Mouse (Mus musculus): Measurements from ENCODE around the gene Fbxo44. TPM values are rescaled to one million over a fixed set of nuclear protein-coding genes. Genes with fewer than 3 reads are reported as not detected.

Gene Fbxo44
- polyA plus RNA-seq, 1 experiment: 4.8 TPM

DNA sequence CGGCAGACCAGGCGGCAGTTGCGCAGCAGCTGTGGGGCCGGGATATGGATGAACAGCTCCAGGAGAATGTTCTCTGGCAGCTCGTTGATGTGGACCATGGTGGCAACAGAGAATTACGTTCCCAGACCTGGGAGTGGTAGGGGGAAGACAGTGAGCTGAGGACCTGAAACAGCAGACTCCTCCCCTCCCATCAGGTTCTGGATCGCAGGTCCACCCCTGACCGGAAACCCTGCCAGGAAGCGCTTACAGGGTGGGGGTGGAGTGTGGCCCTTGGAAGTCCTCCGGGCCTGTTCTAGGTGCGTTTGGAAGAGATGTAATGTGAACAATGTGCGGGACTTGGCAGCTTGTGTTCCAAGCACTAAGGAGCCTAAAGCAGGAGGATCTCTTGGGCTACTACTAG, 10.7 kb downstream of the Fbxo44 start:
- no peak for TF ChIP-seq GATA1 (IDR thresholded peaks at IDR 0.05; ENCODE audit: low read length)

DNA sequence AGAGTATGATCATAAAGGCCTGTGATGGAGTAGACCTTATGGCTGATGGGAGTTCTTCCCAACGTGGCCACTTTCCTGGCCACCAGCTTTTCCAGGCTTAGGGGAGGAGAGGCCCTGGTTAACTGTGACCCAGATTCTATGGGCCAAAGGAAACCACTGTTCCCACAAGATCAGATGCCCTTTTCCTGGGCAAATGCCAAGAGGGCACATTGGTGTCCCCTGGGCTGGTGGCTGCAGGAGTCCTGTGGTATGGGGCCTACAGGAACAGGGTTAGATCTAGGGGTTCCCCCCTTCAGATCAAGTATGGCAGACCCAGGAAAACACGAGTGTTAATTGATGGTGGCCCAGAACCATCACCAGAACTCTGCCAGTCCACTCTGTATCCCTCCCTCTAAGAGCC, 12.6 kb downstream of the Fbxo44 start:
- no peak for TF ChIP-seq GATA1 (IDR thresholded peaks at IDR 0.05; ENCODE audit: low read length)

DNA sequence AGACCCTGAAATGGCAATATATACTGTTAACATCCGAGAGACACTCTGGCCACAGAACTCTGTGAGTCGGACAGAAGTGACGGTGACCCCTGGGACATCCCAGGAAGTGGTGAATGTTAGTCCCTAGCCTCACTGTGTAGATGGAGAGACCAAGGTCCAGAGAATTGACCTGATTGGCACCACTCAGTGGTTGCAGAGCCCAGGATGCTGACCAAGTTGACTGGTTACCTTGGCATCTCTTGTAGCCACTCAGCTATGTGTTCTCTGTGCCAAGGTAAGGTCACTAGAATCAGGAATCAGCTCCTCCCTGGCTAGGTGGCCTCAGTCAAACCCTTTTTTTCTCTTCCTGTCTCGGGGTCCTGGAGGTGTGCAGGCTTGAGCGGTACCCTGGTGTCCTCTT, 16.6 kb downstream of the Fbxo44 start:
- no peak for TF ChIP-seq GATA1 (IDR thresholded peaks at IDR 0.05; ENCODE audit: low read length)

DNA sequence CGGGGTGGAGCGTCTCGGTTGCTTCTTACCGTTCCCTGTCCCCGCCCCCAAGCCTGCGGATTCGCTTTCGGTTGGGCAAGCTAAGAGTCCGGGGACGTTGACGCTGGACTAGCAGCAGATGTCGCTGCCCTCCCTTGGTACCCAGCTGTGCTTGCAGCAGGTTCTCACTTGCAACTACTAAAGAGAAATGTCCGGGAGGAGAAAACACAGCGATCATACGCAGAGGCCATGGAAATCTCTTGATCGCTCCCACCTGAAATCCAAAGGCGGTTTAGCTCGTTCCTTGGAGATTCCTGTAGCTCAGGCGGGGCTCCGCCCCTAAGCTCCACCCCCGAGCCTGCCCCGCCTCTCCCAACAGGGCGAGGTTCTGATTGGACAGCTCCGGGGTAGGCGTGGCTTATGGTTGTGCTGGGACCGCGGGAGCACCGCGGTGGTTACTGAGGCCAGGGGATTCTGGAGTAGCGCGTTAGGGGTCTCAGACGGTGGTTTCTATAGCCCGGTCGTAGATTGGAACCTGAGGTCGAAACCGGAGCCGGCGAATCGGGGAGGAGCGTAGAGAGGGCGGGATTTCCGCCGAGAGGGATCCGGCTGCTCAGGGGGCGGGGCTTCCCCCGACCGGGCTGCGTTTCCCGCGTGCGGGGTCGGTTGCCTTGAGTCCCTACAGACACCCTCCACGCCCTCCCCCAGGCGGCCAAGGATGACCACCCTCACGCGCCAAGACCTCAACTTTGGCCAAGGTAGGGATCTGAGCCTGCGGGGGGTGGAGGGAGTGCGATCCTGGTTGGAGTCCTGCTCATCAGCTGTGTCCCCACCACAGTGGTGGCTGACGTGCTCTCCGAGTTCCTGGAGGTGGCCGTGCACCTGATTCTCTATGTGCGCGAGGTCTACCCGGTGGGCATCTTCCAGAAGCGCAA, 19.9 kb downstream of the Fbxo44 start:
- no peak for TF ChIP-seq GATA1 (IDR thresholded peaks at IDR 0.05; ENCODE audit: low read length)

DNA sequence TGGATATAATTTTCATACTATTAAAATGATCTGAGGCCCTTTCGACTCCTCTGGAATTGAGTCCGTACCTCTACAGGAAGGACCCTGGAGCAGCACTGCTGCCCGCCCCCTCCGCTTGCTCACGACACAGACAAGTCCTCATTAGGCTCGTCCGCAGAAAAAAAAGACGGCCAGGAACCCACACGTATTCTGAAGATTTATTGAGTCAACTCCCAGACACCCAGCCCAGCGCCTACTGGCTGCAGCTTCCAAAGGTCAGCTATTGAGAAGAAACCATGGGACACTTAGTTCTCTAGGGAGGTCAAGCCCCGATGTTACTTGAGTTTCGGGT, 20.6 kb downstream of the Fbxo44 start:
- no peak for TF ChIP-seq GATA1 (IDR thresholded peaks at IDR 0.05; ENCODE audit: low read length)

DNA sequence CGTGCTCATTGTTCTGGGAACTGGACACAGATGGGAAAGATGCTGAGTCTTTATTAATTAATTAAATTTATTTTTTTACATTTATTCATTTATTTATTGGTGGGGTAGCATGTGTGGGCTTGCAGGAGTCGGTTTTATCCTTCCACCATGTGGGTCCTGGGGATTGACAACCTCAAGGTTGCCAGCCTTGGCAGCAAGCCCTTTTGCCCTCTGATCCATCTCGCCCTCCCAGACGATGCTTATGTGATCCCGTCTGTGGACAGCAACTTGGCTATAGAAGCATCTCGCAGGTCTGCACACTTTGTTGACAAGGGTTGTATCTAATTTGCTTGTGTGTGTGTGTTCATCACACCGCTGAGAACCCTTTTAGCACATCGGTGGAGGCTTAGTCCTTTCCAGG, 22.8 kb downstream of the Fbxo44 start:
- TF ChIP-seq GATA1 (IDR thresholded peaks at IDR 0.05; ENCODE audit: low read length): no peak

DNA sequence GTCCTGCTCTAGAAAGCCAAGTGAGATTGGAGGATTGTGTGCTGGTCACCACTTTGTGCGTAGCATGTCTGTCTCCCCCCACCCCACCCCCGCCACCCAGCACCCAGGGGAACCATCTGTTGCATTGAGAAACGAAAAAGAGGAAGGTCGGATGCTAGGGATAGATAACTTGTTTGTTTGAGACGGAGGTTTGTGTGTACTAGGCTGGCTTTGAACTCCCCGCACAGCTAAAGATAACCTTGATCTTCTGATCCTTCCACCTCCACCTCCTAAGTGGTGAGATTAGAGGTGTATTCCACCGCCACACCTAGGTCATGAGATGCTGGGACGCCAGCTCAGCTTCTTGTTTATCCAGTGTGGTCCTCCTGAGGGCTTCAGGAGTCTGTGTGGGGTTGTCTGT, 25.3 kb downstream of the Fbxo44 start:
- TF ChIP-seq GATA1 (IDR thresholded peaks at IDR 0.05; ENCODE audit: low read length): no peak

DNA sequence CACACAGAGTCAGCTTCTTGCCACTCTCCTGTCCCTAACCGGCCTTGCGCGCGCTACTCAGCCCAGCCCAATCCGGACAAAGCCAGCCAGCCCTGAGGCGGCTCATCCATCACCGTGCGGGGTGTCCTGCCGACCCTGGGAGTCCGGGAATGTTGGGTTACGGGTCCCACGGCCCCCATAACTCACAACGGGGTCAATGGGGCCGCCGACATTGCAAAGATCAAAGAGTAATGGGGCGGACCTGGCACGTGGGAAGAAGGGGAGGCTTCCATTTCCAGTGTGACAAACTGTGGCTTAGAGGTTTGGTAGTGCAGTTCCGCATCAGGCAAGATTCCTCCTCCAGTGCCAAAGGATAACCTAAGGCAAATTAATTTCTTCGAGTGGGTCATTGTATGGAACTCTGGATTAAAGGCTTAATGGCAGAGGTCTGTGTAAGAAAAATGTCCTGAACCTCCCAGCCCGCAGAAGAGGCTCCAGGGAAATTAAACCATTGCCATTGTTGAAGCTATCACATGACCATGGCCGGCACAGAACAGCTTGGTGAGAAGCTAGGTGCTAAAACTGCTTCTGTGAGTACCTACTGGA, 28.7 kb downstream of the Fbxo44 start:
- no peak for TF ChIP-seq GATA1 (IDR thresholded peaks at IDR 0.05; ENCODE audit: low read length)

DNA sequence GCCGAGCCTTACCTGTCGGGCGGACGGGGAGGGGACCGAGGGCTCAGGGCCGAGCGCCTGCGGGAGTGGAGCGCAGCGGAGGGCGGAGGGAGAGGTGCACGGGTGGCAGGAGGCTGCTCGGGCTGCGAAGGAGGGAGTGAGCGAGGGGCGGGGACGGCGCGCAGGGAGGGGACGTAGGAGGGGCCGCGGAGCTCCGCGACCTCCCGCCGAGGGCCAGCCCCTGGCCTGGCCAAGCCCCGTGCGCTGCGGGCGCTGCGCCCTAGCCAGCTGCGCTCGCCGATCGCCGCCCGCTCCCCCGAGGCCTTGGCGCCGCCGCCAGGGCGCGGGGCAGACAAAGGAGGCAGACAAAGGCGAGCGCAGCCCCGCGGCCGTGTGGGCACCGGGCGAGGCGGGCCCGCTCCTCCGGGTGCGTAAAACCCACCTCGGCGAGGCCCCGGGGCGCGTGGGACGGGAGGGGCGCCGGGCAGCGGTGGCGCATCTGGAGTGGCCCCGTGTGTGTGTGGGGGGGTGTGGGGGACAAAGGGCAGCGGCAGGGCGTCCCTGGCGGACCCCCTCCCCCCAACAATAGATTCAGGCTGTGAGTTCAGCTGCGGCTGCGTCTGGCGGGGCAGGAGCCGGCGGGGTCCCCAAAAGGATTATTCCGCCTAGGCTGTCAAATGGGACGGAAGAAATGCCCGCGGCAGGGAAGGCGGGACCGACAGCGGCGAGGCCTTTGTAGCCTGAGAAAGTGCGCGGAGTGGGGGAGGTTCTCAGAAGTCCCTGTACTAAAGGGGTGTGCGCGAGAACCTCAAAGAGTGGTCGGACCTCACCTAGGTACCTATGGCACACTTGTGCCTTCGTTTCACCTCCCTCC, 29.5 kb downstream of the Fbxo44 start, which contains the start of gene Draxin:
TSS of gene Draxin (minus strand) at position 138 of the 853 bp plus-strand sequence.
- no peak for TF ChIP-seq GATA1 (IDR thresholded peaks at IDR 0.05; ENCODE audit: low read length)

DNA sequence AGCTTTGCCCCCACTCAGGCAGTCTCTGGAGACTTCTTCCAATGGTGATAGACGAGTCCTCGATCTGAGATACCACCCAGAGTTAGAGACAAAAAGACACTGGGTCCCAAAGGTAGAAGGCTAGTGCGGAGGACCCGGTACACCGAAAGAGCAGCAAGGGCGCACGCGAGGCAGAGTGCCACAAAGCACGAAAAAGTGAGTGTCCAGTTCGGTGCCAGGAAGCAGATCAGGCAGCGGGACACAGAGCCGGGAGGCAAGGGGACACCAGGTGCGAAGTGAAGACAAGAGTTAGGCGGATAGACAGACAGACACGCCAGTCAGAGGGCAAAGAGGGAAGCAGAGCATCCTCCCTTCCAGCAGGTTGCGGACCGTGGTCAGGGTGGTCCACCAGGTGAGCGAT, 30.1 kb downstream of the Fbxo44 start, which contains the start of gene Mad2l2:
TSS of gene Mad2l2 (plus strand) at position 252 of the 400 bp plus-strand sequence.
- TF ChIP-seq GATA1 (IDR thresholded peaks at IDR 0.05; ENCODE audit: low read length): no peak

DNA sequence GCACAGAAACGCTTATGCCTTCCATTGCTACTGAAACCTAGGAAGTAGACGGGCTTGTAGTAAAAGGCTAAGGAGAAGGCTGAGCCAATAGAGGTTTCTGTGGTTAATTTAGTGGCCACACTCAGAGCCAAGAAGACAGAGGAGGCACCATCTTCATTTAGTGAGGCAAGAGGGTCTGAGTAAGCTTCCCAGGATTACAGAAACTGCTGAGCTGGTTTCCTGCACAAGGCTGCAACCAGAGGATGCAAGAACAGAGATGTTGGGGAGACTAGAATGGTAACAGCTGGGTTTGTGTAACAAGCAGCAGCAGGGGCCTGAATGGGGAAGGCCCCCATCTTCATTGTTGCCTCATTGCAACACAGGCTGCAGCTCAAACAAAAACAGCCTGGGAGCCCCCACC, 31.6 kb downstream of the Fbxo44 start:
- TF ChIP-seq GATA1 (IDR thresholded peaks at IDR 0.05; ENCODE audit: low read length): no peak

DNA sequence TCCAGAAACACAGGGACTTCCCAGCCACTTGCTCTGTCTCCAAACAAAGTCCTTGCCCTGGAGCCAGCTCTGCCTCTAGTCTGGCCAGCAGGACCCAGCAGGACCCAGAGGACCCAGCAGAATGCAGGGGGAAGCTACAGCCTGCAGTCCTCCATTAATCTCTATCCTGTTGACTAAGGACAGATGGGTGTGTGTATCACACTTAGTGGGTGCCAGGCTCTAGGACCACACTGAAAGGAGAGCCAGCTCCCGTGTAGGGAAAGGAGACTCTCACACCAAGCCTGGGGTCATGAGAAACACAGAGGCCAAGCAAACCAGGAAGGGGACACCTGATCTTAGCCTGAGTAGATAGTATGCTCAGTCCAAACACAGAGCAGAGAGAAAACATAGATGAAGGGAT, 32.0 kb downstream of the Fbxo44 start:
- TF ChIP-seq GATA1 (IDR thresholded peaks at IDR 0.05; ENCODE audit: low read length): no peak

DNA sequence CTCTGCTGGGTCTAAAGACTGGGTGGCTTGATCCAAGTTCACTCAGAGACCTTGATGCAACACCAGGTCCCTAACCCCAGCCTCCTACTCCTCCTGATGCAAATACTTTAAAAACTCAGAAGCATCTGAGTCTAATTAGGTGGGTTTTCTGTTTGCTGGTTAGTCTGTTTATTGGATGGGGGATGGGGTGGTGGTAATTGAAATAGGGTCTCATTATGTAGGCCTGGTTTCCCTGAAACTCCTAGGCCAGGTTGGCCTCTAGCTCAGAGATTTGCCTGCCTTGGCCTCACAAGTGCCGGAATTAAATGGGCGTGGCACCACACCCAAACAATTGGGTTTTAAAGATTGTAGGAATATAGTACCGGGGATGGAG, 37.6 kb downstream of the Fbxo44 start:
- no peak for TF ChIP-seq GATA1 (IDR thresholded peaks at IDR 0.05; ENCODE audit: low read length)

DNA sequence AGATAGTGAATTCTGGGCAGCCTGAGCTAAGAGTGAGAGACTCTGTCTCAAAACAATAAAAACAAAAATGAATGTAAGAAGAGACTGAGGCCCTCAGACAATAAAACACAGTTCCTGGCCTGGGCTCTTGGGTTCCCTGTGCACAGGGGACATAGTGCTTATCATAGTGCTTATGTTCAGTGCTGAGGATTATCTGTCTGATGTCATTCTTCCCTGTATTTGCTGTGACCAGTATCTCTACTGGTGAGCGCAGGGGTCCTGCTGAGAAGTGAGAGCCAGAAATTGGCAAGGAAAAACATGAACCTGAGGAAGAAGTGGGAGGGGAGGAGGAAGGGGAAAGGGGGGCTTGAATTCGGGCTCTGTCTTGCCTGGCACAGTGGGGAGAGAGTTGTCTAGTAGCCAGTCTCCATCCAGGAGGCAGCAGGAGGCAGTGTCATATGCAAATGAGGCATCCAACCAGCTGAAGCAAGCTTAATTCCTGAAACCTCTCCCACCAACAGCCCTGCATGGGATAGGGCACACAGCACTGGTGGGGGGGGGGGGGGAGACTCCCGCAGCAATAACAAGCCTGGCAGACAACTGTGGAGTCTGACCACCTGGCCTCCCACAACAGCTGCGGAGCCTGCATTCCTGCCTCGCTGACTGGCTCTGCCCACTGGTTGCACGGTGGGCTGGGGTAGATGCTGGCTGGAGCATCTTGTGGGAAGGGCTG, 38.1 kb downstream of the Fbxo44 start:
- TF ChIP-seq GATA1 (IDR thresholded peaks at IDR 0.05; ENCODE audit: low read length): no peak

DNA sequence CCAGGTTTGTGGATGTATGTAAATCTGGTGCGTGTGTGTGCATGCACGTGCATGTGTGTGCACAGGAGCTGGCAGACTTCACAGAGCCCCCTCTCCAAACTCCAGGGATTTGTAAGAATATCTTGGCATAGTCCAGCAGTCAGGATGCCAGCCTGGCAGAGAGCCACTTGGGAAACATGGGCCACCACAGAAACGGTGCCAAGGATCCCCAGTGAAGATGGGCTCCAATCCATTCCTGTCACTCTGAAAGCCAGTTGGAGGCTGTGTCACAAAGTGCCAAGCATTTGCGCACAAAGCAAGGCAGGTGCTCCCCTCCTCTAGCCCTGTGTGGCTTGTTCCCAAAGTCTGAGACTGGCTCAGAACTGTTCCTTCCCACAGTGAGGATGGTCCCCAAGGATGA, 38.9 kb downstream of the Fbxo44 start:
- no peak for TF ChIP-seq GATA1 (IDR thresholded peaks at IDR 0.05; ENCODE audit: low read length)
